36 mouse cellular contexts compared by ENCODE assay signal in genomic region chr14:97611438-97611837, GRCm38 (mm10).
"Had no signal": no experiment of that assay in that cellular context is flagged by ENCODE, and none has a peak within 500 bp of the region (broad histone marks: within the 10 kb centered on the region; RNA-seq: fewer than 3 reads in every experiment).

No protein-coding gene starts in this region.

- H3K4me1 ChIP-seq: heart, embryonic 10.5 days; heart, embryonic 12.5 days; heart, embryonic 13.5 days; heart, embryonic 15.5 days; hindbrain, embryonic 12.5 days; hindbrain, embryonic 13.5 days; hindbrain, embryonic 15.5 days; intestine, embryonic 15.5 days; kidney, embryonic 15.5 days had no signal

- H3K36me3 ChIP-seq: heart, embryonic 10.5 days; heart, embryonic 12.5 days; heart, embryonic 13.5 days; heart, embryonic 15.5 days; hindbrain, embryonic 10.5 days; hindbrain, embryonic 12.5 days; hindbrain, embryonic 13.5 days; hindbrain, embryonic 15.5 days; intestine, embryonic 15.5 days; kidney, embryonic 15.5 days had no signal

- ATAC-seq: hindbrain, embryonic 16.5 days; hindbrain, postnatal 0 days; inflammation-experienced regulatory T-cells, adult 6 months; intestine, embryonic 15.5 days; intestine, embryonic 16.5 days; intestine, postnatal 0 days had no signal

- H3K4me2 ChIP-seq: heart, embryonic 11.5 days; heart, embryonic 12.5 days; heart, embryonic 13.5 days; heart, embryonic 15.5 days; hindbrain, embryonic 12.5 days; hindbrain, embryonic 13.5 days; hindbrain, embryonic 14.5 days; hindbrain, embryonic 15.5 days; intestine, embryonic 15.5 days; kidney, embryonic 15.5 days had no signal

- H3K9ac ChIP-seq: heart, embryonic 12.5 days; heart, embryonic 13.5 days; heart, embryonic 15.5 days; hindbrain, embryonic 12.5 days; hindbrain, embryonic 13.5 days; hindbrain, embryonic 14.5 days; hindbrain, embryonic 15.5 days; intestine, embryonic 15.5 days; kidney, embryonic 15.5 days had no signal

- DNase-seq: heart, adult 18-20 months; heart, adult 2 months; heart, postnatal 10 days; heart, postnatal 14 days; heart, postnatal 36 days; heart, postnatal 4 days; kidney, adult 11 months; kidney, adult 18-20 months; kidney, adult 2 months; kidney, adult 8-10 months; kidney, adult 9 months; kidney, postnatal 10 days; kidney, postnatal 14 days; kidney, postnatal 25 days; kidney, postnatal 36 days; kidney, postnatal 4 days; layer of hippocampus, adult 9-11 months; layer of hippocampus, postnatal 36 days had no signal

- H3K9me3 ChIP-seq: heart, embryonic 10.5 days; heart, embryonic 12.5 days; heart, embryonic 13.5 days; heart, embryonic 15.5 days; hindbrain, embryonic 10.5 days; hindbrain, embryonic 12.5 days; hindbrain, embryonic 13.5 days; hindbrain, embryonic 15.5 days; intestine, embryonic 15.5 days; kidney, embryonic 15.5 days had no signal

- H3K27ac ChIP-seq: heart, adult 2 months; heart, embryonic 10.5 days; heart, embryonic 13.5 days; heart, embryonic 15.5 days; hindbrain, embryonic 10.5 days; hindbrain, embryonic 12.5 days; hindbrain, embryonic 13.5 days; hindbrain, embryonic 14.5 days; hindbrain, embryonic 15.5 days; hindbrain, postnatal 0 days; intestine, embryonic 15.5 days; kidney, embryonic 15.5 days; layer of hippocampus, adult 2 months had no signal

- H3K27me3 ChIP-seq: heart, embryonic 12.5 days; heart, embryonic 13.5 days; heart, embryonic 15.5 days; hindbrain, embryonic 12.5 days; hindbrain, embryonic 13.5 days; hindbrain, embryonic 15.5 days; intestine, embryonic 15.5 days; kidney, embryonic 15.5 days had no signal

- H3K4me3 ChIP-seq: heart, adult 2 months; heart, embryonic 10.5 days; heart, embryonic 12.5 days; heart, embryonic 13.5 days; heart, embryonic 15.5 days; hindbrain, embryonic 10.5 days; hindbrain, embryonic 12.5 days; hindbrain, embryonic 13.5 days; hindbrain, embryonic 15.5 days; intestine, embryonic 15.5 days; kidney, embryonic 15.5 days; layer of hippocampus, adult 2 months had no signal
